Mouse (Mus musculus) bone marrow, adult 2 months (tissue): ENCODE data around the gene C130050O18Rik.

Experiments
- CTCF ChIP-seq: fragments of 200-500 bp; IDR thresholded peaks from 2 replicates; pipeline ENCODE4 v1.5.1; 2011; ENCODE audit warnings: low read length, control low read depth; ENCODE audit not compliant: control insufficient read depth, insufficient read depth
- POLR2A ChIP-seq: fragments of 200-500 bp; IDR thresholded peaks from 2 replicates; pipeline ENCODE4 v1.6.1; 2011; ENCODE audit warnings: low read depth, mild to moderate bottlenecking, control low read depth, low read length, borderline replicate concordance; ENCODE audit not compliant: control insufficient read depth

- TF ChIP-seq POLR2A (no peak), CTCF (no peak)
These were observed 3.0 kb upstream of the C130050O18Rik start for GRCm38 (mm10) chr5:139402106-139402505.
